Mouse (Mus musculus) B cell, adult 2 months (primary cell): ENCODE measurements at regions not wholly inside any gene's neighbourhood (a gene's known extent, or its start where the extent isn't known, plus 50 kb on each side); places are given as distances from the start of the nearest gene placed in this dataset.

Experiments
- DNase-seq, 2 experiments: peaks; one replicate each; pipeline ENCODE4 v3.0.0; 2022

DNA sequence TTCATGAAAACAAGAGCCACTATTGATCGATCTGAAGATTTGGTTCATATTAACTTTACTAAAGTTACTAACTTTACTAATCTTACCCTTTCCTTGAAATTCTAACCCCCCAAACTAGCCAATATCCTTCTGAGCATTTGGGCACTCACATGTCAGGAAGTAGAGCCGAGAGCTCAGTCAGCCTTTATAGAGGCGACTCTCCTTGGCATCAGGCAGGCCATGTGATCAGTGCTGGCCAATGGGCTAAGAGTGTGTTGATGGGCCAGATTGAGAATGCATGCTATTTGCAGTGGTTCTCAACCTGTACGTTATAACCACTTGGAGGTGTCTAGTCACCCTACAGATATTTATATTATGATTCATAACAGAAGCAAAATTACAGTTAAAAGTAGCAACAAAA, 69.6 kb upstream of the Slc35b4 start:
- DNase-seq, result no peak

DNA sequence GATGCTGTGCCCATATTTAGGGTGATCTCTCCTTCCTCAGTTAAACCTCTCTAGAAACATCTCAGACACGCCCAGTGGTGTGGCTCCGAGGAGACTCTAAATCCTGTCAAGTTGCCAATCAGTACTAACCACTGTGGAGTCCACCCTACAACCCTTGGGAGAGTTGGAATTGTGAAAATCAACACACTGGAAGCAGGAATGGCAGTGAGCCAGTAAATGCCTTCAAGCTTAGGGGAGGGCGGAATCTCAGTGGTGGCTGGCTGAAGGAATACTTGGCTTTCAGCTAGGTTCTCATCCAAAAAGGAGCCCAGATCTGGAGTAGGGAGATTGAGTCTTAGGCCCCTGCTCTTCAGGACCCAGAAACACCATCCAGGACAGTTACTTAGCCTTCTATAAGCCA, 66.1 kb upstream of the Slc35b4 start:
- no peak for DNase-seq

DNA sequence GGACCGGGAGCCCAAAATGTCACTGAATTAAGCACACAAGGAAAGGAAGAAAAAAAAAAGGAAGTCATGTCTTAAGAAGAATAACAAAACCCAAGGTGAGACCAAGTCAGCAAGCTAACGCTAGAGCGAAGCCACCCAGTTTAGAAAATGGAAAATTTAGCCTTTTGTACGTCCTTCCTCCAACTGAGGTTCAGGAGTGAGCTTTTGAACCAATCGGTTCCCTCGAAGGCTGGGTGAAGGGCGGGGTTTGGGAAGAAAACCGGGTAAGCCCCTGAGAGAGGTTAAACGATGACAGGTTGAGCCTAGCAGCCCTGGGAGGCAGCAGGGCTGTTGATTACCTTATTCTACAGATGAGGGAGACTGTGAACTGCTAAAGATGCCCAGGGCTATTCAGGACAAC, 65.6 kb upstream of the Slc35b4 start:
- no peak for DNase-seq

DNA sequence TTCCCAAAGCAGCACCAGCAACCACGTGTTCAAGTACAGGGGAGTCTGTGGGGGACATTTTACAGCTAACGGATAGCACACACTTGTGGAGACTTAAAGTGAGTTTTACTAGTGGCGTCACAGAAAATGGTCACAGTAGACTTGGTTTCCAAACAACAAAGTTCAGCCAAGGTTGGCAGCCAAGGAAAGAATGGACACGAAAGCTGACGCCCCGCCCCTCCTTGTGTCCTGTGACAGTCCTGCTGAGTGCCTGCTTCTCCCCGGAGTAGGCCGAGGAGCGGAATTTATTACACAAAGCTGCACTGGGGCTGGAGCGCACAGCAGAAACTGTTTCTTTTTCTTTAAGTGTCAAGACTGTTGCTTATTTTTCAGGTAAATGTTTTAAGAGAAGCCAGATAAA, 58.2 kb upstream of the Slc35b4 start:
- no peak for DNase-seq

DNA sequence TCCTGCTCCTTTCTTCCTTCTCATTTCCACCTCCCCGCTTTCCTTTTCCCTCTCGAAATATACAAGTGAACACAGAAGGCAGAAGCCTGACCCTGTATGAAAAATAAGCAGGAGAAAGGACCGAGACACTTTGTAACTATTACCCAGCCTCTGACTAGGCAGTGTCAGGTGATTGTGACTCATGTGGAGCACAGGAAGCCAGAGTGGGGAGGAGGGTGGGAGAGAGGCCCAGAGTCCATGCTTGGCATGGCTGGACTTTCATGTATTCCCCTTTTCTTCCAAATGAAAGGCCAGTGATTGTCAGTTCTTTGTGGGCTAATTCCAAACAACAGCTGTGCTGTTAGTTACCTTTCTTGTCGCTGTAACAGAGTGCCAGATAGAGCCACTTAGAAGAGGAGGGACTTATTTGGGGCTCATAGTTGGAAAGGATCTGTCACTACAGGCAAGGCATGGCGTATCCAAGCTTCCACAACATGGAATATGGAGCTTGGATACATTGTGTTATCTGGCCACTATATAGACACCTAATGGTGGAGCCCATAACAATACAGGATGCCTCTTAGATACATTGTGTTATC, 57.6 kb upstream of the Slc35b4 start:
- no peak for DNase-seq

DNA sequence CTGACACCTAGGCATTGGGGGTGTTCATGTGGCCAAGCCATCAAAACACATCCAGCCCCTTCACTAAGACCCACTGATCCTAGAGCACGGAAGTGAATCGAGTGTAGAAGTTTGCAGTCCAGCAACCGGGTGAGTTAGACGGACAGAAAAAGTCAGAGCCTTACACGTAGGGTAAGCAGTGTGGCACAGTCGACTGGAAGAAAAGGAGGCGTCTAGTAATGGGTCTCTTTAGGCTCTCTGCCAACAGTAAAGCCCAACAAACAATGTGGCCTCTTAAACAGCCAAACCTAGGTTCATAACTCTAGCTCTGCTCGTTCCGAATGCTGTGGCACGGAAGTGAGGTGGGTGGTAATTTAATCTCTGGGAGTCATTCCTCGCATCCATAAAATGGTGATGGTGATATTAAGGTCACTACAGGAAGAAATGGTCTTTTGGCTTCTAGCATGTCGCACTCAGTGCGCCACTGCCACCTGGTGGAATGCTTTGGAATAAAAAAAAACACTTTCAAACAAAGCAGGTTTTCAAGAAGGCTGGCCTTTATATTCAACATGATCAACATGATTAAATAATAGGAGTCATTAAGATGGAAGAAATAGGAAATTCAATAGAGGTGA, 54.0 kb upstream of the Slc35b4 start:
- DNase-seq, result peak; percentile 58 to 59

DNA sequence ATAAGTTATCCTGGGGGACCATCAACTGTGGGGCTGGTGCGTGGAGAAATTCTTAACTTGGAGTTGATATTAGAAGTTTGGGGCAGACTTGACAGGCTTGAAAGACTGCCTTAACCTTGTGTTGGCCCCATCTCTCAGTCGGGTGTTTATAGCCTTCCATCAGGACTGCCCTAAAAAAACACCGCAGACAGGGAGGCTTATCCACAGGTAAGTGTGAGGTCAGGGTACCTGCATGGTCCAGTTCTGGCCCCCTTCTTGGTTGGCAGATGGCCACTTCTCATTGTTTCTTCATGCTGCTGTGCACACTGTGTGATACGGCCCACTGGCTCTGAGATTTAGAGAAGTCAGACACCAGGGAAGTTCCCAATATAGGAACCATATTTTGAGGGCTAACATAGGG, 50.2 kb upstream of the Slc35b4 start:
- DNase-seq, result peak in 1 of 2 experiments; percentile 17
